Mouse (Mus musculus): ENCODE data around the gene Cbx8.
A peak's percentile ranks its signal among the peaks of the same experiment; 100 is the strongest.

The Cbx8 gene

GRCm38 (mm10) chr11:119040600-119041324, at the start of gene Cbx8:
Gene Cbx8 (minus strand): TSS chr11:119040969.
- peak; percentile 98 to 99 for DNase-seq (ENCODE audit: low spot score in 2 of 2)

GRCm38 (mm10) chr11:119090076-119090960, 49.5 kb upstream of the Cbx8 start:
- no peak for DNase-seq (ENCODE audit: low spot score in 2 of 2)

- DNase-seq (ENCODE audit: low spot score in 2 of 2), result no peak
Observed at GRCm38 (mm10) chr11:119089235-119090075, 48.7 kb upstream of the Cbx8 start.

- no peak for DNase-seq (ENCODE audit: low spot score in 2 of 2)
Observed at GRCm38 (mm10) chr11:119088391-119089234, 47.8 kb upstream of the Cbx8 start.

- DNase-seq (ENCODE audit: low spot score in 2 of 2), result no peak
Observed at GRCm38 (mm10) chr11:119087301-119088082, 46.7 kb upstream of the Cbx8 start.

- peak; percentile 74 to 88 for DNase-seq (ENCODE audit: low spot score in 2 of 2)
Observed at GRCm38 (mm10) chr11:119086144-119086971, 45.6 kb upstream of the Cbx8 start, which contains the start of gene Cbx4. Gene Cbx4 (minus strand): TSS chr11:119086221.

GRCm38 (mm10) chr11:119085279-119086062, 44.7 kb upstream of the Cbx8 start:
- DNase-seq (ENCODE audit: low spot score in 2 of 2), result peak; percentile 57 to 67

GRCm38 (mm10) chr11:119084446-119085278, 43.9 kb upstream of the Cbx8 start:
- DNase-seq (ENCODE audit: low spot score in 2 of 2), result no peak

- no peak for DNase-seq (ENCODE audit: low spot score in 2 of 2)
Observed at GRCm38 (mm10) chr11:119083724-119084445, 43.1 kb upstream of the Cbx8 start.

GRCm38 (mm10) chr11:119082638-119083599, 42.1 kb upstream of the Cbx8 start:
- no peak for DNase-seq (ENCODE audit: low spot score in 2 of 2)

GRCm38 (mm10) chr11:119081839-119082637, 41.3 kb upstream of the Cbx8 start:
- peak; percentile 50 to 67 for DNase-seq (ENCODE audit: low spot score in 2 of 2)

- no peak for DNase-seq (ENCODE audit: low spot score in 2 of 2)
Observed at GRCm38 (mm10) chr11:119081148-119081838, 40.5 kb upstream of the Cbx8 start.

GRCm38 (mm10) chr11:119080461-119081147, 39.8 kb upstream of the Cbx8 start:
- no peak for DNase-seq (ENCODE audit: low spot score in 2 of 2)

GRCm38 (mm10) chr11:119079445-119079837, 38.7 kb upstream of the Cbx8 start:
- no peak for DNase-seq (ENCODE audit: low spot score in 2 of 2)
